Mouse (Mus musculus) brain, embryonic 14.5 days (tissue): ENCODE measurements around the gene Maco1.
A peak's percentile ranks its signal among the peaks of the same experiment; 100 is the strongest.

Experiments
- CTCF ChIP-seq: fragments of 200-500 bp; IDR thresholded peaks from 2 replicates; pipeline ENCODE4 v1.5.1; 2012; ENCODE audit warnings: inconsistent platforms, mild to moderate bottlenecking, moderate library complexity, borderline replicate concordance; ENCODE audit not compliant: insufficient read depth, insufficient read length; ENCODE audit errors: extremely low read depth
- POLR2A ChIP-seq: fragments of 200-500 bp; IDR thresholded peaks from 2 replicates; pipeline ENCODE4 v1.6.1; 2012; ENCODE audit warnings: mild to moderate bottlenecking, inconsistent platforms, borderline replicate concordance; ENCODE audit not compliant: poor library complexity, insufficient read depth, insufficient read length, severe bottlenecking; ENCODE audit errors: extremely low read depth

- 0 out of 2 replicates have a peak, but pooled peaks have one; percentile 40 for TF ChIP-seq POLR2A
- TF ChIP-seq CTCF, result no peak
Observed at GRCm38 (mm10) chr4:134852438-134853255, 498 bp downstream of the Maco1 start.
